Mouse (Mus musculus) embryonic fibroblast, embryonic 13.5 days (primary cell): ENCODE measurements around the gene Isoc2b.

ENCODE experiments used
- CTCF ChIP-seq: IDR thresholded peaks from 2 replicates; pipeline ENCODE4 v1.5.1; 2011; ENCODE audit warnings: mild to moderate bottlenecking, control low read depth, low read length, moderate library complexity, borderline replicate concordance; ENCODE audit not compliant: insufficient read depth
- POLR2A ChIP-seq: IDR thresholded peaks from 2 replicates; pipeline ENCODE4 v1.6.1; 2011; ENCODE audit warnings: low read depth, mild to moderate bottlenecking, control low read depth, low read length, moderate library complexity

- TF ChIP-seq CTCF (no peak), POLR2A (no peak)
Measured at GRCm38 (mm10) chr7:4863541-4864080, 6.4 kb downstream of the Isoc2b start.
